Mouse (Mus musculus): Measurements from ENCODE around the gene Tcf7l1. TPM values are rescaled to one million over a fixed set of nuclear protein-coding genes. Genes with fewer than 3 reads are reported as not detected.

The Tcf7l1 gene
- polyA plus RNA-seq, 1 experiment, result 0.12 TPM

DNA sequence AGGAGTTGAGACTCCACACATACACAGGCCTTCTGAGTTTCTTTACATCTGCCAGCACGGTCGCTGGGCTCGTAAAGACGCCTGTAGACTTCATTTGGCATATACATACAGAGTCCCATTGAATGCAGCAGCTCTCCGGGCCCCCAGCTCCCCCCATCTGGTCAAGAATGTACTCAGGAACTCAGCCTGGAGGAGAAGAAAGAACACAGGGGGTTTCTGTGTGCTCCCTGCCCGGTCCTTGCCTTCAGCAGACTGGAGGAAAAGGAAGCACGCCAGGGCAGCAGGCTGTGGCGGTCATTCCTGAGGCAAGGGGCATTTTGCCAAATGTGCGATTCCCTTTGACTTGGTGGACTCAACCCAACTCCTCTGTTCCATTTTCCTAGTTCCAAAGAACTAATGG lies 20.2 kb downstream of the Tcf7l1 start:
- Histone ChIP-seq H3K27me3 (replicated peaks) (peaks cover 47% of the 10 kb centered on the region), H3K4me3 (replicated peaks) (no peak overlapping the region), H3K9me3 (peaks cover 5% of the 10 kb centered on the region; the same call in 1 of the 2 replicates), H3K4me1 (no peaks in the 10 kb centered on the region), H3K36me3 (replicated peaks; ENCODE audit: low read length) (no peaks in the 10 kb centered on the region)
- TF ChIP-seq FLI1 (IDR thresholded peaks at IDR 0.05; ENCODE audit: low read length) (no peak), GATA1 (IDR thresholded peaks at IDR 0.05; ENCODE audit: borderline replicate concordance, low read length) (no peak)

DNA sequence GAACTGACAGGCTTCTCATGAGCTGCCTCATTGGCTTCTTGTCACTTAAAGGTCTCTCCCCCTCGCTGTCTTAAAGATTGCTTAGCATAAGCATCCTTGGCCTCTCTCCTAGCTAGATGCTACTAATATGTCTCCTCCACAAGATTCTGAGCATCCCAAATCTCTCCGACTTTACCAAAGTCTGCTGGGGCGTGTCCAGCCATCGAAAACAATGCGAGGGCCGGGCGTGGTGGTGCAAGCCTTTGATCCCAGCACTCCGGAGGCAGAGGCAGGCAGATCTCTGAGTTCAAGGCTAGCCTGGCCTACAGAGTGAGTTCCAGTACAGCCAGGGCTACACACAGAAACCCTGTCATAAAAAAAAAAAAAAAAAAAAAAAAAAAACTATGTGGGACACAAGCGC lies 21.0 kb downstream of the Tcf7l1 start:
- TF ChIP-seq GATA1 (IDR thresholded peaks at IDR 0.05; ENCODE audit: borderline replicate concordance, low read length) (no peak), FLI1 (IDR thresholded peaks at IDR 0.05; ENCODE audit: low read length) (no peak)

DNA sequence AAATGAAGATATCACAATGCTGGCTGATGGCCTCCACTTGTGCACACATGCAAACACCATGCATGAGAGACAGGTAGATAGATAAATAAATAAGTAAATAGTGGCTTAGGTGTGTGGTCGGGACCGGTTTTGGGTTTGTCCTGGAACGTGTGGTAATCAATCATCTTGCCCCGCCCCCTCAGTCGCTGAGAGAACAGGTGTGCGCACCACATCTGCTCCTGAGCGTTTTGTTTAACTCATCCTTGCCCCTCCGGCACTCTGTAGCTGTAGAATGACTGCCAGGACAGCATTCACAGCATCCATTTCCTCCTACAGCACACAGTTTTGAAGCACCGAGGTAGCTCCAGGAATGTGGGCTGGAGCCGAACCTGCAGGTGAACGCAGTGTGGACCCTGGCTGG lies 25.4 kb downstream of the Tcf7l1 start:
- Histone ChIP-seq H3K4me1 (no peaks in the 10 kb centered on the region), H3K4me3 (replicated peaks) (no peak overlapping the region), H3K36me3 (replicated peaks; ENCODE audit: low read length) (no peaks in the 10 kb centered on the region), H3K27me3 (replicated peaks) (peaks cover 67% of the 10 kb centered on the region), H3K9me3 (peaks cover 20% of the 10 kb centered on the region)
- TF ChIP-seq GATA1 (IDR thresholded peaks at IDR 0.05; ENCODE audit: borderline replicate concordance, low read length), result no peak
- no peak for TF ChIP-seq FLI1 (IDR thresholded peaks at IDR 0.05; ENCODE audit: low read length)

More for the DNA sequence above, 21.0 kb downstream of the Tcf7l1 start:
- peaks cover 49% of the 10 kb centered on the region for H3K27me3 ChIP-seq (replicated peaks)
- no peaks in the 10 kb centered on the region for H3K4me1 ChIP-seq
- H3K9me3 ChIP-seq, result peaks cover 5% of the 10 kb centered on the region; the same call in 1 of the 2 replicates
- H3K4me3 ChIP-seq (replicated peaks), result no peak overlapping the region
- H3K36me3 ChIP-seq (replicated peaks; ENCODE audit: low read length), result no peaks in the 10 kb centered on the region

- H3K4me3 ChIP-seq (replicated peaks), result no peak overlapping the region
- no peak for TF ChIP-seq FLI1 (IDR thresholded peaks at IDR 0.05; ENCODE audit: low read length)
- TF ChIP-seq GATA1 (IDR thresholded peaks at IDR 0.05; ENCODE audit: borderline replicate concordance, low read length), result no peak
- no peaks in the 10 kb centered on the region for H3K36me3 ChIP-seq (replicated peaks; ENCODE audit: low read length)
- peaks cover 4% of the 10 kb centered on the region for H3K4me1 ChIP-seq
- H3K27me3 ChIP-seq (replicated peaks), result peaks cover 64% of the 10 kb centered on the region
- peaks cover 22% of the 10 kb centered on the region for H3K9me3 ChIP-seq
These were observed 27.4 kb downstream of the Tcf7l1 start for GRCm38 (mm10) chr6:72761645-72762044.

DNA sequence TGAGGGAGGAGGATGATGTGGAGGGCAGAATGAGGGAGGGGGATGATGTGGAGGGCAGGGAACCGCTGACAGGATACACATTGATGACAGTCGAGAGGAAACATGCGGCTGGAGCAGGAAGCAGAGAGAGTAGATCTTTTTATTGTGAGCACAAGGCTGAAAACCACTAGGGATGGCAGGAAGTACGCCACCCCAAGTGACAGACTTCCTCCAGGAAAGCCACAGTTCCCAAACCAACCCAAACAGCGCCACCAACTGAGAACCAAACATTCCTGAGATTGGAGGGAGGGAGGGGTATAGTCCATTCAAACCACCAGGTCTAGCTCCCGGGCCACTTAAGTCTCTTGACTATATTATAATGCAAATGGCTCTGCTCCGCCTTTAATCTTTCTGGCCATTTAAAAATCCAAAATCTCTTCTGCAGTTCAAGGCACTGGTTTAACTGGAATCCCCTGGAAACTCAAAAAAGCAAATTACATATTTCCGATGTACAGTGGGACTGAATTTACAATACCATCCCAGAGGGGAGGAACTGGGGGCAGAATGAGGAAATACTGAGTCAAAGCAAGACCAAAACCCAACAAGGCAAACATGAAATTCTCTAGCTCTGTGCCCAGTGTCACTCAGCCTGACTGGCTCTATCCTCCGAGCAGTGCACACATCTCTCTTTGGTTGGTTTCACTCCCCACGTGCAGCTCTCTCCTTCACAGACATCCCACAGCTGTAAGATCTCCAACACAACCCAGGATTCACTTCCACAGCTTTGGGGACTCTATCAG lies 30.6 kb downstream of the Tcf7l1 start:
- Histone ChIP-seq H3K4me3 (replicated peaks) (no peak overlapping the region), H3K36me3 (replicated peaks; ENCODE audit: low read length) (no peaks in the 10 kb centered on the region), H3K9me3 (peaks cover 17% of the 10 kb centered on the region; the same call in 1 of the 2 replicates), H3K4me1 (peaks cover 4% of the 10 kb centered on the region), H3K27me3 (replicated peaks) (peaks cover 63% of the 10 kb centered on the region)
- no peak for TF ChIP-seq FLI1 (IDR thresholded peaks at IDR 0.05; ENCODE audit: low read length)
- no peak for TF ChIP-seq GATA1 (IDR thresholded peaks at IDR 0.05; ENCODE audit: borderline replicate concordance, low read length)

DNA sequence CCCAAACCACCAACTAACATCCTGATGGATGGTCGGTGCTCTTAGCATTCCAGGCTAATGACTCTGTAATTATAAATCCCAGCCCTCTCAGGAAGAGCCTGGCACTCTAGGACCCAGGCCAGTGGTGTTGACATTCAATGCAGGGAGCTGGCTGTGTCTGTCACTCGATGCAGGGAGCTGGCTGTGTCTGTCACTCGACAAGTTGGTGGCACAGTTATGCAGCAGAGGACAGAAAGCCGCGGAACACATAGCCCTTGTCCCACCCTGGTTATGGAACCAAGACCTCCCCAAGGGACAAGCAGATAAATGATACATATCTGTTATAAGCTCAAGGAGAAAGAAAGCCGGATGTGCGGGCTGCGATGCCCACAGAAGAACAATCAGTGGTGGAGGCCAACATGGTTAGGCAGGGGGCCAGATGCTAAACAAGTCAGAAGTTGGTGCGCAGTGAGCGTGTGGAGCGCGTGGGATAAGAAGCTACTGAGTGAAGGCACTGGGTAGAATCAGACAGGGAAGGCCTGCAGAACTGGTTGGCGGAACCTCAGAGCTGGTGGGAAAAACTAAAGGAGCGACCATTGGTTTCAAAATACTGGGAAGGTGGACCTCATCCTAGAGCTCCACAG lies 33.7 kb downstream of the Tcf7l1 start:
- H3K36me3 ChIP-seq (replicated peaks; ENCODE audit: low read length), result no peaks in the 10 kb centered on the region

GRCm38 (mm10) chr6:72754215-72754614 lies 34.8 kb downstream of the Tcf7l1 start:
- H3K27me3 ChIP-seq (replicated peaks), result peaks cover 62% of the 10 kb centered on the region

More for the DNA sequence above, 33.7 kb downstream of the Tcf7l1 start:
- Histone ChIP-seq H3K9me3 (peaks cover 17% of the 10 kb centered on the region; the same call in 1 of the 2 replicates), H3K4me1 (peaks cover 4% of the 10 kb centered on the region), H3K4me3 (replicated peaks) (no peak overlapping the region), H3K27me3 (replicated peaks) (peaks cover 62% of the 10 kb centered on the region)
- TF ChIP-seq FLI1 (IDR thresholded peaks at IDR 0.05; ENCODE audit: low read length) (no peak), GATA1 (IDR thresholded peaks at IDR 0.05; ENCODE audit: borderline replicate concordance, low read length) (no peak)

DNA sequence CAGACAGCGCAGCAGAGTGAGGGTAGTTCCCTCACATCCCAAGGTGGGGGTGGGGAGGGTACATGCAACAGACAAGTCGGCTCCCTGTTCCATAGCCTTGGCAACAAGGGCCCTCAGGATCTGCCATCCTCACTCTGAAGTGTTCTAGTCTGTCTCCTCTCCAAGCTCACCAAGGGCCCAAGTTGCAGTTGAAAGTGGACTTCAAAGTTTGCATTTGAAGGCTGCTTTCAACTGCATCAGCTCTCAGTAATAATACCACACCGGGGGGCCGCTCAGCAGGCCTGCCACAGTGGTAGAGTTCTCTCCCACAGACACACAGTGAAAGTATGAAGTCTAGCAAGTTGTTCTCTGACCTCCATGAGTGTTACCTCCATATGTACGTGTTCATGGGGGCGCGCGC lies 35.3 kb downstream of the Tcf7l1 start:
- no peaks in the 10 kb centered on the region for H3K36me3 ChIP-seq (replicated peaks; ENCODE audit: low read length)
- H3K4me1 ChIP-seq, result peaks cover 4% of the 10 kb centered on the region
- TF ChIP-seq FLI1 (IDR thresholded peaks at IDR 0.05; ENCODE audit: low read length) (no peak), GATA1 (IDR thresholded peaks at IDR 0.05; ENCODE audit: borderline replicate concordance, low read length) (no peak)
- no peak overlapping the region for H3K4me3 ChIP-seq (replicated peaks)
- H3K27me3 ChIP-seq (replicated peaks), result peaks cover 62% of the 10 kb centered on the region
- H3K9me3 ChIP-seq, result peaks cover 4% of the 10 kb centered on the region; the same call in 1 of the 2 replicates

More at GRCm38 (mm10) chr6:72754215-72754614, 34.8 kb downstream of the Tcf7l1 start:
- no peak overlapping the region for H3K4me3 ChIP-seq (replicated peaks)
- peaks cover 4% of the 10 kb centered on the region for H3K4me1 ChIP-seq
- no peaks in the 10 kb centered on the region for H3K36me3 ChIP-seq (replicated peaks; ENCODE audit: low read length)
- TF ChIP-seq GATA1 (IDR thresholded peaks at IDR 0.05; ENCODE audit: borderline replicate concordance, low read length) (no peak), FLI1 (IDR thresholded peaks at IDR 0.05; ENCODE audit: low read length) (no peak)
- peaks cover 8% of the 10 kb centered on the region; the same call in 1 of the 2 replicates for H3K9me3 ChIP-seq

DNA sequence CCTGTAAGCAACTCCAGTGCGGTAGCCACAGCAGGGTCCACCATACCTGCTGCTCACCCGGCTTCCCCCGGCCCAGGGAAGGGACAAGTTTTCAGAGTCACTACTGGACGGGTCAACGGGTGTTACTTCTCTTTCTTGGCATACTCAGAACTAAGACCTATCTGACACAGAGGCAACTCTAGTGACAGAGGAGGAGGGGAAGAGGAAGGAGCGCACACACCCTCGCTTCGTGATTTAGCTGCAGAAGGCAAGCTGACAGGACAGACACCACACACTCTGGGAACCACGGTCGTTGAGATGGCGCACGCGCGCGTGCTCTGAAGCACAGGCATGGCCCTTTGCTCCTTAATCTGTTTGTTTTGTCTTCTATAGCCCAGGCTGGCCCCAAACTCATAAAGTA lies 36.2 kb downstream of the Tcf7l1 start:
- H3K27me3 ChIP-seq (replicated peaks), result peaks cover 67% of the 10 kb centered on the region
- no peaks in the 10 kb centered on the region for H3K36me3 ChIP-seq (replicated peaks; ENCODE audit: low read length)
- no peaks in the 10 kb centered on the region for H3K9me3 ChIP-seq
- TF ChIP-seq GATA1 (IDR thresholded peaks at IDR 0.05; ENCODE audit: borderline replicate concordance, low read length) (no peak), FLI1 (IDR thresholded peaks at IDR 0.05; ENCODE audit: low read length) (no peak)
- H3K4me1 ChIP-seq, result no peaks in the 10 kb centered on the region
- no peak overlapping the region for H3K4me3 ChIP-seq (replicated peaks)

DNA sequence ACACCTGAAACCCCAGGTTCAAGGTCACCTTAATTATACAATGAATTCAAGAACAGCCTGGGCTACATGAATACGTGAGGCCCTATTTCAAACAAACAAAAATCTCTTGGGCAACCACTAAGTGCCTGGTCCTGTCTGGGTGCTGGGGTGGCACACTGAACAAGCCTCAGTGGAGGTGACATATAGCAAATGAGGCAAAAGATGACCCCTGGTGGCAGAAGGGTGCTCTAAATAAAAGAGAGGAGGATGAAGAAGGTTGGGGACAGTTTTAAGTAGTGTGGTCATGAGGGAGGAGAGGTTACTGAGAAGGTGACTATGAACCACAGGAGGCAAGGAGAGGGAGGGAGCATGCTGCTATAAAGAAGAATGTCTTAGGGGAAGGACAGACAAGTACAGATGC lies 37.8 kb downstream of the Tcf7l1 start:
- TF ChIP-seq FLI1 (IDR thresholded peaks at IDR 0.05; ENCODE audit: low read length) (no peak), GATA1 (IDR thresholded peaks at IDR 0.05; ENCODE audit: borderline replicate concordance, low read length) (no peak)
- Histone ChIP-seq H3K27me3 (replicated peaks) (peaks cover 64% of the 10 kb centered on the region), H3K36me3 (replicated peaks; ENCODE audit: low read length) (no peaks in the 10 kb centered on the region), H3K4me1 (no peaks in the 10 kb centered on the region), H3K9me3 (no peaks in the 10 kb centered on the region), H3K4me3 (replicated peaks) (no peak overlapping the region)
